Mouse (Mus musculus): Measurements from ENCODE around the gene Lrch3. TPM values are rescaled to one million over a fixed set of nuclear protein-coding genes. Genes with fewer than 3 reads are reported as not detected.
"Not testable (repeated sequence)": the region's sequence is repeated elsewhere in the genome, so short reads cannot be mapped to it uniquely, and the experiment has no call there.

Lrch3 gene
- polyA plus RNA-seq, 1 experiment from 2014 or later = 54.2 TPM

GRCm38 (mm10) chr16:32934470-32934869, 20.6 kb downstream of the Lrch3 start:
- H3K36me3 ChIP-seq (ENCODE audit: control insufficient read depth, insufficient read depth, low read length) = no peaks in the 10 kb centered on the region
- H3K27me3 ChIP-seq (ENCODE audit: control insufficient read depth, insufficient read depth, low read length) = no peaks in the 10 kb centered on the region
- no peak for ATAC-seq (ENCODE audit: low FRiP score)
- no peak overlapping the region for H3K27ac ChIP-seq (ENCODE audit: low read depth, low read length)
- 75% methylated on average over 2 of the region's 2 CpGs for WGBS
- no peak overlapping the region for H3K4me2 ChIP-seq (replicated peaks; ENCODE audit: low read depth, low read length)
- no peak for DNase-seq (ENCODE audit: low spot score)
- no peak overlapping the region for H3K9ac ChIP-seq (ENCODE audit: low read depth, low read length)
- H3K4me1 ChIP-seq (replicated peaks; ENCODE audit: control insufficient read depth, insufficient read depth, low read length) = no peaks in the 10 kb centered on the region
- no peak overlapping the region for H3K4me3 ChIP-seq (ENCODE audit: low read depth, low read length)
- no peaks in the 10 kb centered on the region for H3K9me3 ChIP-seq (ENCODE audit: control insufficient read depth, low read length)

GRCm38 (mm10) chr16:32935088-32935487, 21.2 kb downstream of the Lrch3 start:
- Histone ChIP-seq H3K27ac (ENCODE audit: low read depth, low read length) (no peak overlapping the region), H3K4me2 (replicated peaks; ENCODE audit: low read depth, low read length) (no peak overlapping the region), H3K4me3 (ENCODE audit: low read depth, low read length) (no peak overlapping the region), H3K27me3 (ENCODE audit: control insufficient read depth, insufficient read depth, low read length) (no peaks in the 10 kb centered on the region), H3K9me3 (ENCODE audit: control insufficient read depth, low read length) (no peaks in the 10 kb centered on the region), H3K36me3 (ENCODE audit: control insufficient read depth, insufficient read depth, low read length) (no peaks in the 10 kb centered on the region), H3K4me1 (replicated peaks; ENCODE audit: control insufficient read depth, insufficient read depth, low read length) (no peaks in the 10 kb centered on the region), H3K9ac (ENCODE audit: low read depth, low read length) (no peak overlapping the region)
- no peak for DNase-seq (ENCODE audit: low spot score)
- ATAC-seq (ENCODE audit: low FRiP score) = no peak
- WGBS = 68% methylated on average over 1 of the region's 1 CpGs

GRCm38 (mm10) chr16:32937358-32937757, 23.5 kb downstream of the Lrch3 start:
- no peak overlapping the region for H3K27ac ChIP-seq (ENCODE audit: low read depth, low read length)
- WGBS = 90% methylated on average over 2 of the region's 2 CpGs
- DNase-seq (ENCODE audit: low spot score) (no peak), ATAC-seq (ENCODE audit: low FRiP score) (no peak)
- H3K4me2 ChIP-seq (replicated peaks; ENCODE audit: low read depth, low read length) = no peak overlapping the region
- no peaks in the 10 kb centered on the region for H3K9me3 ChIP-seq (ENCODE audit: control insufficient read depth, low read length)
- no peak overlapping the region for H3K9ac ChIP-seq (ENCODE audit: low read depth, low read length)
- no peaks in the 10 kb centered on the region for H3K4me1 ChIP-seq (replicated peaks; ENCODE audit: control insufficient read depth, insufficient read depth, low read length)
- H3K4me3 ChIP-seq (ENCODE audit: low read depth, low read length) = no peak overlapping the region
- H3K27me3 ChIP-seq (ENCODE audit: control insufficient read depth, insufficient read depth, low read length) = no peaks in the 10 kb centered on the region
- no peaks in the 10 kb centered on the region for H3K36me3 ChIP-seq (ENCODE audit: control insufficient read depth, insufficient read depth, low read length)

- not testable (repeated sequence) for H3K9ac ChIP-seq (ENCODE audit: low read depth, low read length); ATAC-seq (ENCODE audit: low FRiP score); H3K36me3 ChIP-seq (ENCODE audit: control insufficient read depth, insufficient read depth, low read length); DNase-seq (ENCODE audit: low spot score); H3K9me3 ChIP-seq (ENCODE audit: control insufficient read depth, low read length); H3K4me2 ChIP-seq (replicated peaks; ENCODE audit: low read depth, low read length); H3K4me3 ChIP-seq (ENCODE audit: low read depth, low read length); H3K27me3 ChIP-seq (ENCODE audit: control insufficient read depth, insufficient read depth, low read length); H3K4me1 ChIP-seq (replicated peaks; ENCODE audit: control insufficient read depth, insufficient read depth, low read length); H3K27ac ChIP-seq (ENCODE audit: low read depth, low read length)
- 31% methylated on average over 3 of the region's 3 CpGs for WGBS
These were observed 25.4 kb downstream of the Lrch3 start for GRCm38 (mm10) chr16:32939301-32939700.

GRCm38 (mm10) chr16:32939716-32940115, 25.8 kb downstream of the Lrch3 start:
- H3K27me3 ChIP-seq (ENCODE audit: control insufficient read depth, insufficient read depth, low read length); DNase-seq (ENCODE audit: low spot score); H3K9ac ChIP-seq (ENCODE audit: low read depth, low read length); H3K4me2 ChIP-seq (replicated peaks; ENCODE audit: low read depth, low read length); H3K27ac ChIP-seq (ENCODE audit: low read depth, low read length); H3K9me3 ChIP-seq (ENCODE audit: control insufficient read depth, low read length); H3K4me3 ChIP-seq (ENCODE audit: low read depth, low read length); ATAC-seq (ENCODE audit: low FRiP score); H3K36me3 ChIP-seq (ENCODE audit: control insufficient read depth, insufficient read depth, low read length); H3K4me1 ChIP-seq (replicated peaks; ENCODE audit: control insufficient read depth, insufficient read depth, low read length): not testable (repeated sequence)
- 97% methylated on average over 3 of the region's 4 CpGs for WGBS

GRCm38 (mm10) chr16:32941226-32941625, 27.3 kb downstream of the Lrch3 start:
- not testable (repeated sequence) for H3K27me3 ChIP-seq (ENCODE audit: control insufficient read depth, insufficient read depth, low read length); H3K4me3 ChIP-seq (ENCODE audit: low read depth, low read length); H3K9ac ChIP-seq (ENCODE audit: low read depth, low read length); H3K9me3 ChIP-seq (ENCODE audit: control insufficient read depth, low read length); H3K4me1 ChIP-seq (replicated peaks; ENCODE audit: control insufficient read depth, insufficient read depth, low read length); H3K4me2 ChIP-seq (replicated peaks; ENCODE audit: low read depth, low read length); H3K27ac ChIP-seq (ENCODE audit: low read depth, low read length); ATAC-seq (ENCODE audit: low FRiP score); H3K36me3 ChIP-seq (ENCODE audit: control insufficient read depth, insufficient read depth, low read length); DNase-seq (ENCODE audit: low spot score)
- 89% methylated on average over 1 of the region's 2 CpGs for WGBS

- Histone ChIP-seq H3K9ac (ENCODE audit: low read depth, low read length) (no peak overlapping the region), H3K4me2 (replicated peaks; ENCODE audit: low read depth, low read length) (no peak overlapping the region), H3K4me3 (ENCODE audit: low read depth, low read length) (no peak overlapping the region), H3K4me1 (replicated peaks; ENCODE audit: control insufficient read depth, insufficient read depth, low read length) (no peaks in the 10 kb centered on the region), H3K27me3 (ENCODE audit: control insufficient read depth, insufficient read depth, low read length) (no peaks in the 10 kb centered on the region), H3K27ac (ENCODE audit: low read depth, low read length) (no peak overlapping the region), H3K9me3 (ENCODE audit: control insufficient read depth, low read length) (no peaks in the 10 kb centered on the region), H3K36me3 (ENCODE audit: control insufficient read depth, insufficient read depth, low read length) (no peaks in the 10 kb centered on the region)
- DNase-seq (ENCODE audit: low spot score) (no peak), ATAC-seq (ENCODE audit: low FRiP score) (no peak)
- WGBS = 90% methylated on average over 5 of the region's 5 CpGs
These were observed 28.8 kb downstream of the Lrch3 start for GRCm38 (mm10) chr16:32942694-32943093.

GRCm38 (mm10) chr16:32945379-32945778, 31.5 kb downstream of the Lrch3 start:
- no peak overlapping the region for H3K27ac ChIP-seq (ENCODE audit: low read depth, low read length)
- H3K27me3 ChIP-seq (ENCODE audit: control insufficient read depth, insufficient read depth, low read length) = no peaks in the 10 kb centered on the region
- WGBS = 57% methylated on average over 5 of the region's 5 CpGs
- no peak overlapping the region for H3K4me2 ChIP-seq (replicated peaks; ENCODE audit: low read depth, low read length)
- DNase-seq (ENCODE audit: low spot score) (peak; percentile 25), ATAC-seq (ENCODE audit: low FRiP score) (no peak)
- H3K4me1 ChIP-seq (replicated peaks; ENCODE audit: control insufficient read depth, insufficient read depth, low read length) = no peaks in the 10 kb centered on the region
- H3K9me3 ChIP-seq (ENCODE audit: control insufficient read depth, low read length) = no peaks in the 10 kb centered on the region
- no peak overlapping the region for H3K9ac ChIP-seq (ENCODE audit: low read depth, low read length)
- no peaks in the 10 kb centered on the region for H3K36me3 ChIP-seq (ENCODE audit: control insufficient read depth, insufficient read depth, low read length)
- no peak overlapping the region for H3K4me3 ChIP-seq (ENCODE audit: low read depth, low read length)

- Histone ChIP-seq H3K4me2 (replicated peaks; ENCODE audit: low read depth, low read length) (no peak overlapping the region), H3K9ac (ENCODE audit: low read depth, low read length) (no peak overlapping the region), H3K36me3 (ENCODE audit: control insufficient read depth, insufficient read depth, low read length) (no peaks in the 10 kb centered on the region), H3K27me3 (ENCODE audit: control insufficient read depth, insufficient read depth, low read length) (no peaks in the 10 kb centered on the region), H3K9me3 (ENCODE audit: control insufficient read depth, low read length) (no peaks in the 10 kb centered on the region), H3K4me1 (replicated peaks; ENCODE audit: control insufficient read depth, insufficient read depth, low read length) (no peaks in the 10 kb centered on the region), H3K27ac (ENCODE audit: low read depth, low read length) (no peak overlapping the region), H3K4me3 (ENCODE audit: low read depth, low read length) (no peak overlapping the region)
- DNase-seq (ENCODE audit: low spot score) = no peak
- no peak for ATAC-seq (ENCODE audit: low FRiP score)
- 81% methylated on average over 8 of the region's 8 CpGs for WGBS
These were observed 34.1 kb downstream of the Lrch3 start for GRCm38 (mm10) chr16:32948016-32948415.
